Mouse (Mus musculus): Measurements from ENCODE around the gene Marveld3. TPM values are rescaled to one million over a fixed set of nuclear protein-coding genes. Genes with fewer than 3 reads are reported as not detected.

Gene Marveld3
- polyA plus RNA-seq, 1 experiment from 2014 or later = 3.6 TPM

DNA sequence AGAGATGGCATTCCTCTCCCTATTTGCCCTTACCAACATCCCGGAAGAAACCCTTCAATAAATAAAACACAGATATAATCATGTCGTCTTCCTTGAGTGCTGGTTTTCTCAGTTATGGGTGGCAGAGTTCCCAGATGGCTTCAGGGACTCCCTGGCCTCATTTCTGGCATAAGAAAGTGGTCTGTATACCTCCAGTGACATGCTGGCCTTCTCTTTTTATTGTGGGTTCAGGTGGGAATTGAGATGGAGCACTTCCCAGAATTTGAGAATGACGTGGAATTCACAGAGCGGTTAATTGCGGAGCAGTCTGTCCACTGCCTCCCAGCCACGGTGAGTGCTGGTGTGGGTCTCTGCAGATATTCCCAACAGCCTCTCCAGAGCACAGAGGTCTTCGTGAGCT, 36.1 kb upstream of the Marveld3 start:
- Histone ChIP-seq H3K36me3 (ENCODE audit: control insufficient read depth, insufficient read depth, low read length) (no peaks in the 10 kb centered on the region), H3K4me2 (ENCODE audit: low read length) (no peak overlapping the region), H3K9me3 (ENCODE audit: control insufficient read depth, low read length) (no peaks in the 10 kb centered on the region), H3K27me3 (replicated peaks; ENCODE audit: control insufficient read depth, insufficient read depth, low read length) (no peaks in the 10 kb centered on the region), H3K27ac (ENCODE audit: low read depth) (no peak overlapping the region), H3K4me1 (replicated peaks; ENCODE audit: control insufficient read depth, insufficient read depth, low read length) (no peaks in the 10 kb centered on the region), H3K9ac (ENCODE audit: low read length) (no peak overlapping the region), H3K4me3 (ENCODE audit: low read depth, low read length) (no peak overlapping the region)
- ATAC-seq (replicated peaks; ENCODE audit: low FRiP score, low TSS enrichment, low read depth) (no peak), DNase-seq (ENCODE audit: low spot score) (no peak)
- WGBS = 75% methylated on average over 7 of the region's 7 CpGs

DNA sequence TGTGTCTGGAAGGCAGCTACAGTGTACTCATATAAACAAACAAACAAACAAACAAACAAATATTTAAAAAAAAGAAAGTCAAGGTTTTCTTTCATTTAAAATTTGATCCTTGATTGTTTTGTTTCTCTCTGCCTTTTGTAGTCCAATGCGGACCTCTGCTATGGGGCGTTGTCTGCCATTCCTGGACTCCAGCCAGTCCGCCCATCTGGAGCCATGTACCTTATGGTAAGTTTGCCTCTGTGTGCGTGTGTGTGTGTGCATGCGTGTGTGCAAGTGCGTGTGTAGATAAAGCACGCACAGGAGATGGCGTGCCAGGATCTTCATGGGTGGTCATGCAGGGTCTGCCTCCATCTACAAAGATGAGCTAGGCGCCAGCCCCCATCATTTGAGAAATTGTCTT, 35.4 kb upstream of the Marveld3 start:
- Histone ChIP-seq H3K4me2 (ENCODE audit: low read length) (no peak overlapping the region), H3K4me3 (ENCODE audit: low read depth, low read length) (no peak overlapping the region), H3K27ac (ENCODE audit: low read depth) (no peak overlapping the region), H3K9me3 (ENCODE audit: control insufficient read depth, low read length) (no peaks in the 10 kb centered on the region), H3K4me1 (replicated peaks; ENCODE audit: control insufficient read depth, insufficient read depth, low read length) (no peaks in the 10 kb centered on the region), H3K27me3 (replicated peaks; ENCODE audit: control insufficient read depth, insufficient read depth, low read length) (no peaks in the 10 kb centered on the region), H3K36me3 (ENCODE audit: control insufficient read depth, insufficient read depth, low read length) (no peaks in the 10 kb centered on the region), H3K9ac (ENCODE audit: low read length) (no peak overlapping the region)
- DNase-seq (ENCODE audit: low spot score) (no peak), ATAC-seq (replicated peaks; ENCODE audit: low FRiP score, low TSS enrichment, low read depth) (no peak)
- 90% methylated on average over 9 of the region's 9 CpGs for WGBS

DNA sequence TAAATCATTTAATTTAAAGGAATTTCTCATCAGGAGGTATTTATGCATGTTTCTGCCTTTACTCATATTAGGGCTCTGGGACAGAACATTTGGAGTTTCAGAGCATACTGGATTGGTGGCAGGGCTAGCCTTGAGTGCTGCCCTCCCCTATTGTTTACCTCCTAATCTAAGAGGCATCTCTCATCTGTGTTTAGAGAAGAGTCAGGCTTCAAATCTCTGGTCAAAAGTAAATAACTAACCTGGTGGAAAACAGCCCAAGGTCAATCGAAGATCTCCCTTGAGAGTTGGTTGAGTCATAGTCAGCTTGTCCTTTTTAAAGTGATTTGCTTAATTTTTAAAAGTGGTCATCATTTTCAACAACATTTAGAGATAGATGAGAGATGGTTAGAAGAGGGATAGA, 30.9 kb upstream of the Marveld3 start:
- Histone ChIP-seq H3K9me3 (ENCODE audit: control insufficient read depth, low read length) (no peaks in the 10 kb centered on the region), H3K27me3 (replicated peaks; ENCODE audit: control insufficient read depth, insufficient read depth, low read length) (no peaks in the 10 kb centered on the region), H3K36me3 (ENCODE audit: control insufficient read depth, insufficient read depth, low read length) (no peaks in the 10 kb centered on the region), H3K4me3 (ENCODE audit: low read depth, low read length) (no peak overlapping the region), H3K9ac (ENCODE audit: low read length) (no peak overlapping the region), H3K27ac (ENCODE audit: low read depth) (no peak overlapping the region), H3K4me2 (ENCODE audit: low read length) (no peak overlapping the region), H3K4me1 (replicated peaks; ENCODE audit: control insufficient read depth, insufficient read depth, low read length) (no peaks in the 10 kb centered on the region)
- 64% methylated on average over 1 of the region's 1 CpGs for WGBS
- no peak for ATAC-seq (replicated peaks; ENCODE audit: low FRiP score, low TSS enrichment, low read depth)
- no peak for DNase-seq (ENCODE audit: low spot score)

DNA sequence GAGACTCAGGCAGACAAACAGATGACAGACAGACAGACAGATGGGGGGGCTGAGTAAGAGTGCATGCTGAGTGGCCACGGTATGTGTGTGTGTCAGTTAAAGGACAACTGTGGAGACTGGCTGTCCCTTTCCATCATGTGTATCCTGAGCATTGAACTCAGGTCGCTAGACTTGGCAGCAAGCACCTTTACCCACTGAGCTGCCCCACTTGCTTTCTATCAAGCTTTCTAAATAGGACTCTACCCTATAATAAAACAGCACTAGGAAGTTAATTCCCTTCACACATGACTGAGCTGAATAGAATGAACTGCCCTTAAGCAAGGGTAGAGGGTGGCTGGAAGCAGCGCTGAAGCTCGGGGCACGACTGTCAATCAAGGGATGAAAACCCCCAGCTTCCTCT, 30.2 kb upstream of the Marveld3 start:
- 81% methylated on average over 5 of the region's 5 CpGs for WGBS
- H3K4me1 ChIP-seq (replicated peaks; ENCODE audit: control insufficient read depth, insufficient read depth, low read length) = no peaks in the 10 kb centered on the region
- no peak overlapping the region for H3K4me2 ChIP-seq (ENCODE audit: low read length)
- H3K27me3 ChIP-seq (replicated peaks; ENCODE audit: control insufficient read depth, insufficient read depth, low read length) = no peaks in the 10 kb centered on the region
- H3K9me3 ChIP-seq (ENCODE audit: control insufficient read depth, low read length) = no peaks in the 10 kb centered on the region
- no peak overlapping the region for H3K27ac ChIP-seq (ENCODE audit: low read depth)
- ATAC-seq (replicated peaks; ENCODE audit: low FRiP score, low TSS enrichment, low read depth) (no peak), DNase-seq (ENCODE audit: low spot score) (no peak)
- H3K9ac ChIP-seq (ENCODE audit: low read length) = no peak overlapping the region
- H3K36me3 ChIP-seq (ENCODE audit: control insufficient read depth, insufficient read depth, low read length) = no peaks in the 10 kb centered on the region
- H3K4me3 ChIP-seq (ENCODE audit: low read depth, low read length) = no peak overlapping the region

DNA sequence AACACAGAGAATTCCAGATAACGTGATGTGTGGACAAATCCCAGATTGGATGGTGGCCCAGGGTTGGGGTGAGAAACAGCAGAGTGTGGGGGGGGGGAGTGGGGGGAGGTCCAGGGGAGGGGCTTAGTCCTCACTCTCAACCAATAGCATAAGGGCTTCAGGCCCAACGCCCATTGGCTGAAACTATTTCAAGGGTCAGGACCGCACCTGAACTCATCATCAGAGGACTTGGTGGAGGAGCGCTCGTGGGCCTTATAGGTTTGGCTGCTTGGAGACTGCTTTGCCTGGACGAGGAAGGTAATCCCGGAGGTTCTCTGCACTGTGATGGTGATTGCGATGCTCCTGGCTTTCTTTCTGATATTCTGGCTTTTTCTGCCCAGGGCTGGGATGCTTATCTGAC, 28.2 kb upstream of the Marveld3 start, which contains the start of gene Tat:
Tat (plus strand) TSS at position 214 of the 400 bp plus-strand sequence.
- no peaks in the 10 kb centered on the region for H3K36me3 ChIP-seq (ENCODE audit: control insufficient read depth, insufficient read depth, low read length)
- ATAC-seq (replicated peaks; ENCODE audit: low FRiP score, low TSS enrichment, low read depth) = no peak
- no peak for DNase-seq (ENCODE audit: low spot score)
- no peaks in the 10 kb centered on the region for H3K27me3 ChIP-seq (replicated peaks; ENCODE audit: control insufficient read depth, insufficient read depth, low read length)
- H3K4me3 ChIP-seq (ENCODE audit: low read depth, low read length) = no peak within 1 kb of the TSS
- H3K4me1 ChIP-seq (replicated peaks; ENCODE audit: control insufficient read depth, insufficient read depth, low read length) = no peaks in the 10 kb centered on the region
- H3K9me3 ChIP-seq (ENCODE audit: control insufficient read depth, low read length) = no peaks in the 10 kb centered on the region
- 75% methylated on average over 8 of the region's 8 CpGs for WGBS
- no peak within 1 kb of the TSS for H3K9ac ChIP-seq (ENCODE audit: low read length)
- no peak within 1 kb of the TSS for H3K27ac ChIP-seq (ENCODE audit: low read depth)
- no peak within 1 kb of the TSS for H3K4me2 ChIP-seq (ENCODE audit: low read length)

DNA sequence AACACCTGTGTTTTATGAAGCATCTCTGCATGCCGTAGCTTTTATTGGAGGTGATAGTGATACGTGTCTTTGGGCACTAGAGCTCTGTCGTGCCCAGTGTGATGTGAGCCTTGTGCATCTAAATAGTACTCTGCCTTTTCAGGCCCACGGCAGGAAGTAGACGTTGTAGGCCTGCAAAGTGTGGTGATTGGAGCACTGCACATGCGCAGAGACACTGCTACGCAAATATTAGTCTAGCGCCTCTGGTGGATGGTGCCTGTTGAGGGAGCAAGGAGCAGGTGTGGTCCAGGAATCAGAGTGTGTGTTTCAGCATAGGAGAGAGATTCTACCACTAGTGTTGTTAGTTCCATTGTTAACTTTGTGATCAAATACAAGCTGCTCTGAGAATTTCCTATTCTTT, 27.1 kb upstream of the Marveld3 start:
- 91% methylated on average over 8 of the region's 8 CpGs for WGBS
- ATAC-seq (replicated peaks; ENCODE audit: low FRiP score, low TSS enrichment, low read depth) = no peak
- no peak overlapping the region for H3K27ac ChIP-seq (ENCODE audit: low read depth)
- H3K4me3 ChIP-seq (ENCODE audit: low read depth, low read length) = no peak overlapping the region
- no peaks in the 10 kb centered on the region for H3K27me3 ChIP-seq (replicated peaks; ENCODE audit: control insufficient read depth, insufficient read depth, low read length)
- no peak for DNase-seq (ENCODE audit: low spot score)
- no peaks in the 10 kb centered on the region for H3K36me3 ChIP-seq (ENCODE audit: control insufficient read depth, insufficient read depth, low read length)
- no peaks in the 10 kb centered on the region for H3K9me3 ChIP-seq (ENCODE audit: control insufficient read depth, low read length)
- H3K9ac ChIP-seq (ENCODE audit: low read length) = no peak overlapping the region
- no peak overlapping the region for H3K4me2 ChIP-seq (ENCODE audit: low read length)
- H3K4me1 ChIP-seq (replicated peaks; ENCODE audit: control insufficient read depth, insufficient read depth, low read length) = no peaks in the 10 kb centered on the region

DNA sequence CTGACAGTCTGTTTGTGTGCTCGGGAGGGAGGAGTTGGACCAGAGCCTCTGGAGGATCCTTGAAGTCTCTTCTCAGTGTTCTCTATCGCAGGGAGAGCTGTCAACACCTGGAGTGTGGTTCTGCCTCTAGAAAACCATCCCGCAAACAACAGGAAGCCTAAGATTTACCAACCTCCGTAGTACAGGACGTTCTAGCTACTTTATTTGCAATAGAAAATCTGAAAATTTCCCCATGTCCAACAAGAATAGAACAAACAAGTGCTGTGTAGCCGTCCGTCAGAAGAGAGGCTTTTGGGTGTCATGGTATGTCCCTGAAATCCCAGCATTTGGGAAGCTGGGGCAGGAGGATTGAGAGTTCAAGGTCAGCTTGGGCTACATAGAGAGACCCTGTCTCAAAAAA, 25.8 kb upstream of the Marveld3 start:
- no peak for ATAC-seq (replicated peaks; ENCODE audit: low FRiP score, low TSS enrichment, low read depth)
- Histone ChIP-seq H3K27ac (ENCODE audit: low read depth) (no peak overlapping the region), H3K36me3 (ENCODE audit: control insufficient read depth, insufficient read depth, low read length) (no peaks in the 10 kb centered on the region), H3K9me3 (ENCODE audit: control insufficient read depth, low read length) (no peaks in the 10 kb centered on the region), H3K4me3 (ENCODE audit: low read depth, low read length) (no peak overlapping the region), H3K4me2 (ENCODE audit: low read length) (no peak overlapping the region), H3K27me3 (replicated peaks; ENCODE audit: control insufficient read depth, insufficient read depth, low read length) (no peaks in the 10 kb centered on the region), H3K4me1 (replicated peaks; ENCODE audit: control insufficient read depth, insufficient read depth, low read length) (no peaks in the 10 kb centered on the region), H3K9ac (ENCODE audit: low read length) (no peak overlapping the region)
- 82% methylated on average over 7 of the region's 7 CpGs for WGBS
- no peak for DNase-seq (ENCODE audit: low spot score)

DNA sequence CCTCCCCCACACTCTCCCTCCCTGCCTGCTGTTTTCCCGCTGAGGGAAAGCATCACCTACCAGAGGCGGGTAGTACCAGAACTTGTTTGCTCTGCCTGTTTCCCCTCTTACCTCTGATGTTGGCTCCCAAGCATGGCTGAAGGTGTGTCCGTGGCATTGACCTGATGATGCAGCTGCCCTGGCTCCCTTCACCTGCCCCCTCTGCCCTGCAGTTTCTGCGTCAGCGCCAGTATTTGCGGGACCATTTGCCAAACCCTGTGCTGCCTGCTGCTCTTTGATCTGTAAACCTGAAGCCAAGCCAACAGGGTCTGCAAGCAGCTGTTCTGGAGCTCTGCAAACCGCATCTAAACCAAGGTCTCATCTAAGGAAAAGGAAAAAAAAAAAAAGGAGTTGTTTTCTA, 24.4 kb upstream of the Marveld3 start:
- Histone ChIP-seq H3K27ac (ENCODE audit: low read depth) (no peak overlapping the region), H3K4me2 (ENCODE audit: low read length) (no peak overlapping the region), H3K36me3 (ENCODE audit: control insufficient read depth, insufficient read depth, low read length) (no peaks in the 10 kb centered on the region), H3K4me1 (replicated peaks; ENCODE audit: control insufficient read depth, insufficient read depth, low read length) (no peaks in the 10 kb centered on the region), H3K4me3 (ENCODE audit: low read depth, low read length) (no peak overlapping the region), H3K9me3 (ENCODE audit: control insufficient read depth, low read length) (no peaks in the 10 kb centered on the region), H3K27me3 (replicated peaks; ENCODE audit: control insufficient read depth, insufficient read depth, low read length) (no peaks in the 10 kb centered on the region), H3K9ac (ENCODE audit: low read length) (no peak overlapping the region)
- ATAC-seq (replicated peaks; ENCODE audit: low FRiP score, low TSS enrichment, low read depth) = no peak
- no peak for DNase-seq (ENCODE audit: low spot score)
- 62% methylated on average over 7 of the region's 7 CpGs for WGBS

DNA sequence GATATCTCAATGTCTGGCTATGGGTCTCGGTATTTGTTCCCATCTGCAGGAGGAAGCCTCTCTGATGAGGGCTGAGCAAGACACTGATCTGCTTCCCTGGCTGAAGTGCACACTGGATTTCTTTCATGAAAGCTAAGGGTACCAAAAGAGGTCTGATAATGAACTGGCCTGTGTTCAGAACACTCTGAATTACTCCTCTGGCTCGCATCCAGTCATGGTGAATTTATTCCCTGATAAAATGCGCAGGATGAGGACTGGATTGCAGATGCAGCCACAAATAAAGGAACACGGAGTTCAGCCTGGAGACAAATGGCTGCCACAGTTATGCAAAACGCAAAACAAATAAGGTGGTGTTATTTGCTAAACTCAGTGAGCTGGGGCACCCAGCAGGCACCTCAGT, 21.9 kb upstream of the Marveld3 start:
- Histone ChIP-seq H3K4me2 (ENCODE audit: low read length) (no peak overlapping the region), H3K9ac (ENCODE audit: low read length) (no peak overlapping the region), H3K4me3 (ENCODE audit: low read depth, low read length) (no peak overlapping the region), H3K9me3 (ENCODE audit: control insufficient read depth, low read length) (no peaks in the 10 kb centered on the region), H3K27me3 (replicated peaks; ENCODE audit: control insufficient read depth, insufficient read depth, low read length) (no peaks in the 10 kb centered on the region), H3K4me1 (replicated peaks; ENCODE audit: control insufficient read depth, insufficient read depth, low read length) (no peaks in the 10 kb centered on the region), H3K36me3 (ENCODE audit: control insufficient read depth, insufficient read depth, low read length) (no peaks in the 10 kb centered on the region), H3K27ac (ENCODE audit: low read depth) (no peak overlapping the region)
- ATAC-seq (replicated peaks; ENCODE audit: low FRiP score, low TSS enrichment, low read depth) (no peak), DNase-seq (ENCODE audit: low spot score) (no peak)
- 40% methylated on average over 5 of the region's 5 CpGs for WGBS
